Mouse (Mus musculus) olfactory bulb, adult 2 months (tissue): ENCODE data around the gene Kazn.

Experiments used
- CTCF ChIP-seq: fragments of 200-500 bp; IDR thresholded peaks from 2 replicates; pipeline ENCODE4 v1.5.1; 2012; ENCODE audit warnings: low read depth, mild to moderate bottlenecking, low read length, moderate library complexity; ENCODE audit not compliant: insufficient read depth
- POLR2A ChIP-seq: fragments of 200-500 bp; IDR thresholded peaks from 2 replicates; pipeline ENCODE4 v1.6.1; 2012; ENCODE audit warnings: mild to moderate bottlenecking, low read depth, low read length, moderate library complexity; ENCODE audit not compliant: insufficient read depth

DNA sequence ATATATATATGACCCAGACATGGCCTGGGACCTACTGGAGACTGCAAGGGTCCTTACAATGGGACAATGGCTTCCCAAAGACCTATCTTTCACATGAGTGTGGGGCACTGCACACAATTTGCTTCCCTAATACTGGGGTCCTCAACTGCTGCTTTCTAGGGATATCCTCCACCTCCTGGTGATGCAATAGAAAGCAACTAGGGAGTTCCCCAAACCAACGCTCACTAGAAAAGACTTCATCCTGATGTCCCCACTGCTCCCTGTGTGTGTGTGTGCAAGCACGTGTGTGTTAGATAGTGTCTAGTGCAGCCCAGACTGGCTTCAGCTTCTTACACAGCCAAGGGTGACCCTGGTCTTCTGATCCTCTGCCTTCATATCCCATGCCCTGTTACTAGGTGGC is 103.7 kb downstream of the Kazn start:
- no peak for TF ChIP-seq CTCF
- TF ChIP-seq POLR2A, result no peak
